Mouse (Mus musculus): ENCODE data around the gene Ssh1.

Ssh1 gene

GRCm38 (mm10) chr5:113892005-113892404 is 101.7 kb downstream of the Ssh1 start:
- no peak for DNase-seq (ENCODE audit: low read depth, low spot score)

- no peak for DNase-seq (ENCODE audit: low read depth, low spot score)
Measured at GRCm38 (mm10) chr5:113890874-113891273, 102.8 kb downstream of the Ssh1 start.

- DNase-seq (ENCODE audit: low read depth, low spot score), result no peak
Measured at GRCm38 (mm10) chr5:113889912-113890311, 103.8 kb downstream of the Ssh1 start.

- no peak for DNase-seq (ENCODE audit: low read depth, low spot score)
Measured at GRCm38 (mm10) chr5:113889181-113889906, 104.3 kb downstream of the Ssh1 start.

- DNase-seq (ENCODE audit: low read depth, low spot score), result no peak
Measured at GRCm38 (mm10) chr5:113888186-113888795, 105.4 kb downstream of the Ssh1 start.

- DNase-seq (ENCODE audit: low read depth, low spot score), result no peak
Measured at GRCm38 (mm10) chr5:113887132-113887531, 106.6 kb downstream of the Ssh1 start.
